Mouse (Mus musculus) lung, adult 18-20 months (tissue): ENCODE measurements around the gene Med9.
"Not testable (repeated sequence)": the region's sequence is repeated elsewhere in the genome, so short reads cannot be mapped to it uniquely, and the experiment has no call there.

ENCODE experiments used
- DNase-seq, 2 experiments: peaks; one replicate each; pipeline ENCODE4 v3.0.0; 2022; ENCODE audit warnings: mixed read lengths in 2 of 2

The Med9 gene

DNA sequence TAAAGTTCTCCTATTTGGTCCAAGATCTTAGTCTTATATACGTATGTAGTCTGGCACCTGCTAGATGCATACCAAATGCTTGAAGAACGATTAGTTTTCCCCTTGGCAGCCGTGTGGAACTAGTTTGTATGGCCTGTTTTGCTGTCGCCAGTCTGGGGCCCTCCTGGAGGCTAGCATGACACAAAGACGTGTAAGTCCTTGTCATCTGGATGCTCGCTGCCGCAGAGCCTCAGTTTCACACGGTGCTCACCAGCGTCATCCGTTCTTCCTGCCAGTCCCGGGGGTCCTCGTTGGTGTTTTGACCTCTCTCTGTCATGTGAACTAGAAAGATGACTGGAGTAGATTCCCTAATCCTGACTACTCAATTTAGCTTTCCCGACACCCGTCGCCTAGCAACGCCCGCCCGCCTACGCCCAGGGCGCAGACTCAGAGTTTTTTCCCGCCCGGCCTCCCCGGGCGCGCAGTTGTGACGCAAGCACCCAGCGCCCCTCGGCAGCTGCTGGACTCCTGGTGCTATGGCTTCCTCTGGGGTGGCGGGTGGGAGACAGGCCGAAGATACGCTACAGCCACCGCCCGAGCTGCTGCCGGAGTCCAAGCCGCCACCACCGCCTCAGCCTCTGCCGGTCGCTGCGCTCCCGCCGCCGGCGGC lies at the start of gene Med9:
Med9 (plus strand) TSS at position 455 of the 649 bp plus-strand sequence.
- peak; percentile 93 to 96 for DNase-seq

DNA sequence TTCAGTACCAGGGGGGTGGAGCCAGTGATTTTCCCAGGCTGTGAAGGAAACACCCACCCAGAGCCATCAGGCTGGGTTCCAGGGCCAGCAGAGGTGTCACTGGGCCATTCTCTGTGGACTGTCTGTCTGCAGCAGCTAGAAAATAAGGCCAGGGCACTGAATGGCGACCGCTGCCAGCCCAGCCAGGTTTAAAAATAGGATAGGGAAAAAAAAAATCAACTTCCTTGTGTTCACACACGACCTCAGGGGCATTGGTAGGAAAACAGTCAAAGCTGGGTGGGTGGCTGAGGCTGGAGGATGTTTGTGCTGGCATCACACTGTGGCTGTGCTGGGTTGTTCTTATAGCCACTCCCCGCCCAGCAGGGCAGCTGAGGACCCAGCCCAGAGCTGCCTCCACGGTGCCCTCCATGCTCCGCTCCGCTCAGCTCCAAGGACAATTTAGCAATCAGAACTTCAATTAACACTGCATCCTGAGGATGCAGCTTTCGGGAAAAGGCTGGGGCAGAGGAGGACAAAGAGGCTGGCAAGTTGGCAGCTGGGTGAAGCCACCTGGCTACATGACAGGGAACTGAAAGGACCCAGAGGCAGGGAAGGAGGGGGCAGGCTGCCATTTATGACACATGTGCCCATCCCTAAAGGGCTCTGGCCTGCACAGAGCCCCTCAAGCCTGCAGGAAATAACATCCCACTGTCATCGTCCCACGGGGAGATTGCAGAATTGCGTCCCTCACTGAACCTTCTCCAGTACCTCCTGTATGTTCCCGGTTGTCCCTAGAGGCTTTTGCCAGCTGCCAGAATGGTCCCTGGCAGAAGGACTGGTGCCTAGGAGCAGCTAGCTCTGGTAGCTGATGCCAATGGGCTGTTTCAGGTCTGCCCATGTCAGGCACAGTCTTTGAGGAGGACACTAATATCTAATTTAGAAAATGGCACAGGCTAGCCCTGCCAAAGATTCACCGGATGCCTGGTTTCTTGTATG lies 48.0 kb upstream of the Med9 start:
- peak; percentile 64 to 69 for DNase-seq

- DNase-seq, result no peak
Measured at GRCm38 (mm10) chr11:59900995-59901394, 47.0 kb upstream of the Med9 start.

GRCm38 (mm10) chr11:59902045-59902726 lies 45.8 kb upstream of the Med9 start:
- peak; percentile 73 to 86 for DNase-seq

GRCm38 (mm10) chr11:59906521-59907123 lies 41.4 kb upstream of the Med9 start:
- DNase-seq, result no peak

DNA sequence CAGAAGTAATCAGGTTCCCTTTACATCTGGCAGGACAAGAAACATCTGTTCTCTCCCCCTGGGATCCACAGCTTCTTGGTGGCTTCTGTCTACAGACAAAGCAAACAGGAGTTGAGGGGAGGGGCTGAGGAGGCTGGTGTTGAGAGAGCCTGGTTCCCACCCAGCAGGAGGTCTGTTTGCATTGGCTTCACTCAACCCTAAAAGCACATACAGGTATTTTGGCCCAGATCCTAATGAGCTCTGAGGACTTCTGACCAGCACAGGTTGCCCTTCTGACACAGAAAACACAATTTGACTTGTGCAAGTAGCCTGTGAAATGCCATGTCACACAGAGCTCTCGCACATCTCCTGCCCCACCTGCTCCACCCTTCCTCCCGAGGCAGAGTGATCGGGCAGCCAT lies 39.6 kb upstream of the Med9 start:
- peak; percentile 72 to 85 for DNase-seq

- DNase-seq, result no peak
Measured at GRCm38 (mm10) chr11:59910586-59910985, 37.4 kb upstream of the Med9 start.

DNA sequence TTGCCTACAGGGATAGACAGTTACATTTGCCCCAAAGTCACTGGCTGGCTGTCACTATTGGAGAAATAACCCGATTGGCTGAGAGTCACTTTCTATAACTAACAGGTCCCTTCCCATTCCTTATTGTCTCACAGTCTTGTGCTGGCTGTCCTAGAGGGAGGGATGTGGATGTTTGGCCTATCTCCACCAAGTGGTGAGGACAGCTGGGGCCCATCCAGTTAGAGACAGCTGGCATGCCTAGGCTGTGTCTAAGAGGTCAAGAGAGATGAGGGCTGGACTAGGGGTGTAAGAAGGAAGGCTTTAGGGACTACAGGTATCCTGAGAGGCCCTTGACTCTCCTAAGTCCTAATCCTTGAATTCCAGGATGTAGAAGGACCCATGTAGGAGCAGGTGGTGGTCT lies 36.5 kb upstream of the Med9 start:
- no peak for DNase-seq

- no peak for DNase-seq
Measured at GRCm38 (mm10) chr11:59913702-59914101, 34.3 kb upstream of the Med9 start.

DNA sequence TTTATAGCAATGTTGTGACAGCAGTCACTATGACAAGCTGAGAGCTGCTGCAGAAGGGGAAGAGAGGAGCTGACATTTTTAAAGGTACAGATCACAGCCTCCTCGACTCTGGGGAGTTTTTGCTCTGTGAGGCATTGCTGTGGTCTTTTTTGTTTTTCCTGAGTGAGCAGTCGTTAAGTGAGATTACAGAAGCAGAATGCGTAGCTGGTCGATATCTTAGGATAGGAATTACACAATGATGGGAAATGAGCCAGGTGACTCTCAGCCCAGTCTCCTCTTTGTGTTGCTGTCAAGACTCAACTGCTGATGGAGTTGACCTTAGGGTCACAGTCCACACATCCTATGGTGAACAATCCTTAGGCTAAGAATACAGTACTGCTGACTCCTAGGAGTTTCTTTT lies 30.0 kb upstream of the Med9 start:
- peak in 1 of 2 experiments; percentile 38 for DNase-seq

DNA sequence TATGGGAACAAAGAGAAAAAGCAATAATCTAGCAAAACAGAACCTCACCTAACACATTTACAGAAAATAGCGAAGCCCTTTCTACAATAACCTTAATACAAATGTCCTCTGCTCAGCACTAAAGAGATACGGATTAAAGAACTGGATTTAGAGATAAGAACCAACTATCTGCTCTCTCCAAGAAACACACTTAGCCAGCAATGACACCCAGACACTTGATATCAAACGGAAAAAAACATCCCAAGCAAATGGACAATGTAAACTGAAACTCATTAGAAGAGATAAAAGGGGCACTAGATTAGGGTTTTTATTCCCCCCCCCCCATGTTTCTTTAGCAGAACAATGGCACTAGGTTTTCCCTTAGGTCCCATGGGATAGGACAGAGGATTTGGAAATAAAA lies 28.6 kb upstream of the Med9 start:
- DNase-seq, result no peak

DNA sequence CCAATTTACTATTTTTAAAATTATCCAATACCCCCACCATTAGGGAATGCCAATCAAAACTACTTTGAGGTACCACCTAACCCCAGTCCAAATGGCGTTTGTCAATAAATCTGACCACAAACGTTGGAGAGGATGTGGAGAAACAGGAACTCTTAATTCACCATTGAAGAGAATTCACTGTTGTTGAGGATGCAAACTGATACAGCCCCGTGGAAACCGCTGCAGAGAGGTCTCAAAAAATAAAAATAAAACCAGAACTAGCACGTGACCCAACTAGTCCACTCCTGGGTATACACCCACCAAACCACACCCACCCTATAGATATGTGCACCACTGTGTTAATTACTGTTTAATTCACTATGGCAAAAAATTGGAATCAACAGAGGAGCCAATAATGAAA lies 27.7 kb upstream of the Med9 start:
- no peak for DNase-seq

DNA sequence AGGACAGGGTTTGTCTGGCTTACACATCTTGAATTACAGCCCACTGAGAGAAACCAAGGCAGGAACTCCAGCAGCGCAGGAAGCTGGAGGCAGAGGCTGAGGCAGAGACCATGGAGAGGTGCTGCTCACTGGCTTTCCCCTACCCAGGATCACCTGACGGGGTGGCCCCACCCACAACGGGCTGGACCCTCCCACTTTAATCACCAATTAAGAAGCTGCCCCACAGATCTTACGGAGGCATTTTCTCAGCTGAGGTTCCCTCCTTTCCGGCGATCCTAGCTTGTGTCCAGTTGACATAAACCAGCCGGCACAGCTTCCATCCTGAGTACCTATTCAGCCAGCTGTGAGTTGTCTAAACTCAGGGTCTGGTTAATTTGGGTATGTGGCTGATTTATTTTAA lies 26.7 kb upstream of the Med9 start:
- DNase-seq, result peak; percentile 38 to 64

DNA sequence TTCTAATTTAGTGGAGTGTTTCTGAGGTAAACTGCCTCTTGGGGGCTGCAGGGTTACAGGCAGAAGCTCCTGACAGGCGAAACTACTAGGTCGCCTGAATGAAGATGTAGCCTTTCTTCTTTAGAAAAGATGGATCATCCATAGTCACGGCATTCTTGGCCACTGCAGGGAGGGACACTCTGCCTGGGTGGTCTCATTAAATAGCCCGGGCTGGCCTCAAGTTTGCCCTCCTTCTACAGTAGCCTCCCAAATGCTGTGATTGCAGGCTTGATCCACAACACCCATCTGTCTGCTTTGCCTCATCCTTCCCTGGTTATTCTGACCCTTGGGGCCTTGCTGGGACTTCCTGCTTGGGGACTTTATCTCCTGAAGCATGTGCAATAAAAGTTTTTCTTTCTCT lies 18.0 kb upstream of the Med9 start:
- no peak for DNase-seq

DNA sequence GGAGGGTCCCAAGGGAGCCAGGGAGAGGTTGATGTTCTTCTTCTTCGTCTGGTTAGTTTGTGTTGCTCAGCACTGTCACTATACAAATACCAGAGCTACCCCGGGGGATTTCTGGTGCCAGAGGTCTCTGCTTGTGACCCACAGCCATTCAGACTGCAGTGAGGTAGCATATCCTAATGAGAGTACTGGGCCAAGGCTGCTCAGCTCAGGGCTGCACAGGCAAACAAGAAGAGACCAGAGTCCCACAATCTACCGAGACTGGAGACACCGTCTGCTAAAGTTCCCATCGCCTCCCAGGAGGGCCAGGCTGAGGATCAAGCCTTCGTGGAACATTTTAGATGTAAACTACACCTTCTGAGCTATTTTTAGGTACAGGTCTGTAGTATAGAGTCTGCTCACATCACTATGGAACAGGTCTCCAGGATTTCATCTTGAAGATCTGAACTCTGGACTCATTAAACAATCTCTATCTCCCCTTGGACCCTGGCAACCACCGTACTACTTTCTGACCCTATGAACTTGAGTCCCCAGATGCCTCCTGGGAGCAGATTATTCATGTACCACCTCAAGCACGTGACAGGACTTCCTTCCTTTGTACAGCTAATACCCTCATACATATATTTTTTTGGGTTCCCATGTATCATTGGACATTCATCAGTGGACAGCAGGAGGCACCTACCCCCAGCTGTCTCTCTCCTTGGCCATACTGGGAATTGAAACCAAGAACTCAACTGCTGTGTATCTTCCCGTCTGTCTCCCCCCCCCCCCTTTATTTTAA lies 15.3 kb upstream of the Med9 start:
- DNase-seq, result no peak

DNA sequence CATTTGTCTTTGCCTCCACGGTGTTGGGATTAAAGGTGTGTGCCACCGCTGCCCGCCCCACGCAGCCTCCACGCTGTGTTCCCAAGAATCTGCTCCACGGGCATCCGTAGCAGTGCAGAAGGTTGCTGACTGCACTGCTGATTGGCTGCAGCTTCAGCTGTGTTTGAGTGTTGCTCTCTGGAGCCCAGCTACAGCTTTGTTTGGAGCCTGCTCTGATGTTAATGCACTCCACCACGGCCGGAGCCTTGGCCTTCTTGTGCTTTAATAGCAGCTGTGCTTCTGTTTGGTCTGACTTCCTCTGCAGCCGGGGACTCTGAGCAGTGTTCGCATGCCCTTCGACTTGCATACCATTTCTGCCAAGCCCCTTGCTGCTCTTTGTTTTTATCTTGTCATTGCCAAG lies 14.1 kb upstream of the Med9 start:
- no peak for DNase-seq

DNA sequence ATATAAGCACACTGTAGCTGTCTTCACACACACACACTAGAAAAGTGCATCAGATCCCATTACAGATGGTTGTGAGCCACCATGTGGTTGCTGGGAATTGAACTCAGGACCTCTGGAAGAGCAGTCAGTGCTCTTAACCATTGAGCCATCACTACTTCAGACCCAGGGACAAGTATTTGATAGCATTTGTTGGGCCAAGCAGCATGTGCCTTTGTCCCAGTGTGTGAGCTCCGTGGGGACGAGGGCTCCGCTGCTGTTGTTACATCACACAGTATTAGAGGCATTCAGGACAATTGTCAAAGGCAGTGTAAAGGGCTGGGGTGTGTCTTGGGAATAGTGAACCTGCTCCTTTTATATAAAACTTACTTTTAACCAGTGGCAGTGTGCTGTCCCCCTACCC lies 11.0 kb upstream of the Med9 start:
- no peak for DNase-seq

DNA sequence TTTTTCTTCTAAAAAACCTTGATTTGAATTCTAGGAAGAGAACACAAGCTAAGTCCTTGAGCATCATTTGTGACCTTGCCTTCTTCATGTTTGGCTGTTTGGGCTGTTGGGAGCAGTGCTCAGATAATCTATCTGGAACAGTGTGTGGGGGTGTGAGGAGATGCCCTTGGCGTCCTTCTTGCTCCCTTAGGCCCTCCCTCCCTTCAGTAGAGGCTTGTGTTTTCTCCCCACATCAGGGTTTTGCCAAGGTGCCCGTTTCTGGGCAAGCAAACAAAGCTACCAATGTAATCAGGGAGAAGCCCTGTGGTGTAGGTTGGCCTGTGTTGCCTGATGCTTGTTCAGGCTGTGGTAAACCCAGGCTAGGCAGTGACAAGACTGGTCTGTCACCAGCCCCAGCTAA lies 10.4 kb upstream of the Med9 start:
- no peak for DNase-seq

GRCm38 (mm10) chr11:59939821-59940220 lies 8.2 kb upstream of the Med9 start:
- DNase-seq, result no peak

GRCm38 (mm10) chr11:59940645-59941044 lies 7.4 kb upstream of the Med9 start:
- DNase-seq, result no peak

DNA sequence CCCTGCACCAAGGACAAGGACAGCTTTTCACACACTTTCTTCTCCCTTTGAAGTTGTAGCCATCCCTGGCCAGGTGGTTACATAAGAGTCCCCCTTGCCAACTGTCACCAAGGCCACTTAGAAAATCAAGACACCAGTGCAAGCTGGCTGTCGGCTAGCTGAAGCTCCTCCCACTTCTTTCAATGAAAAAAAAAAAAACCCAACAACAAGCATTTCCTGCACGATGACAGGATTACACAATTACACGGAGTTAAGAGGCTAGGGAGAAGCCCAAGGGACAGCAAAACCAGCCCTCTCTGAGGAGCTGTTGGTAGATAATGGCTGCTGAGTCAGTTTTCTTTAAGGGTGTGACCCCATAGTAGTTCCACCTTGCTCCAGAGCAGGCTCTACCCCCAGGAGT lies 6.6 kb upstream of the Med9 start:
- peak; percentile 32 to 64 for DNase-seq

GRCm38 (mm10) chr11:59944855-59945254 lies 3.2 kb upstream of the Med9 start:
- DNase-seq, result not testable (repeated sequence)
